Mouse (Mus musculus): ENCODE results near the gene Vmn1r50.
"Not testable (repeated sequence)": the region's sequence is repeated elsewhere in the genome, so short reads cannot be mapped to it uniquely, and the experiment has no call there.

The Vmn1r50 gene

DNA sequence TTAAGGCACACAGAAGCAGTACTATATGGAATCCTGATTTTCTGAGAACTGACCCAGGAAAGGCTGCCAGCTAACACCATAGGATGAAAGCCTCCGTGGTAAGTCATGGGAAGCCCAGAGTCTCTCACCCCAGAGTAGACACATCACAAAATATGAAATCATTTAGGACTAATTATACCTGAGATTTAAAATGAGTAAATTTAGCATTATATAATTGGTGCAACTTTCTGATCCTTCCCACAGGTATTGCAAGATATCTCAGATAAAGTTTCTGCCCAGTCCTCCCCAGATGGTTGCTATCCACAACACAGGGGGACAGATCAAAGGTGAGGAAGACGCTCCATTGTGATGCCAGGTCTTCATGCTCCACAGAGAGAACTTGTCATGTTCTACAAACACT lies at the start of gene Vmn1r50:
Gene Vmn1r50, plus strand, starts transcription at position 301 of the 400 bp plus-strand sequence.
- no peak for DNase-seq

GRCm38 (mm10) chr6:90078406-90078805 lies 22.8 kb upstream of the Vmn1r50 start, which contains the start of gene Vmn1r49:
Vmn1r49 (minus strand) TSS chr6:90078506.
- no peak for DNase-seq

GRCm38 (mm10) chr6:90100566-90100965 lies 664 bp upstream of the Vmn1r50 start:
- no peak for DNase-seq

- DNase-seq, result not testable (repeated sequence)
Measured at GRCm38 (mm10) chr6:90122296-90122695, 21.1 kb downstream of the Vmn1r50 start, which contains the start of gene Vmn1r51. Vmn1r51 (plus strand) TSS chr6:90122596.
